Mouse (Mus musculus) lung, adult 2 months (tissue): Measurements from ENCODE around the gene Sptbn4. TPM values are rescaled to one million over a fixed set of nuclear protein-coding genes. Genes with fewer than 3 reads are reported as not detected.

ENCODE experiments used
- DNase-seq: peaks from one replicate; pipeline ENCODE4 v3.0.0; 2022
- H3K4me1 ChIP-seq: fragments of 200-500 bp; 2 replicates; pipeline ENCODE4 v1.6.1; 2011; ENCODE audit warnings: low read length; ENCODE audit not compliant: control insufficient read depth, insufficient read depth
- H3K4me3 ChIP-seq: fragments of 200-500 bp; replicated peaks from 2 replicates; pipeline ENCODE3; 2011; ENCODE audit warnings: low read depth, mild to moderate bottlenecking, control low read depth, low read length; ENCODE audit errors: extremely low read depth
- CTCF ChIP-seq: fragments of 200-500 bp; IDR thresholded peaks from 2 replicates; pipeline ENCODE4 v1.5.1; 2011; ENCODE audit warnings: mild to moderate bottlenecking, low read length, control low read depth; ENCODE audit not compliant: insufficient read depth
- POLR2A ChIP-seq: fragments of 200-500 bp; IDR thresholded peaks from 2 replicates; pipeline ENCODE4 v1.6.1; 2011; ENCODE audit warnings: low read depth, mild to moderate bottlenecking, control low read depth, low read length, borderline replicate concordance; ENCODE audit errors: extremely low read depth
- WGBS: fragments of 180-500 bp; shearing (Covaris S2); methylation state at CpG from one replicate; pipeline ENCODE4 v1.1.7; 2018; 5-methylcytosine and 5-hydroxymethylcytosine counted together
- polyA plus RNA-seq: library from polyadenylated mRNA; depleted of rRNA; stranded (reverse); fragments of >200 nt; gene quantifications from 2 replicates; pipeline ENCODE4 v1.2.3, GENCODE M21; 2012

Sptbn4 gene
- polyA plus RNA-seq, 1 experiment: 0.13 TPM

GRCm38 (mm10) chr7:27454461-27455121 lies 7.1 kb upstream of the Sptbn4 start:
- TF ChIP-seq POLR2A (no peak), CTCF (no peak)
- WGBS: 60% methylated on average over 10 of the region's 10 CpGs
- DNase-seq: no peak
- Histone ChIP-seq H3K4me3 (no peak overlapping the region), H3K4me1 (no peaks in the 10 kb centered on the region)

GRCm38 (mm10) chr7:27452206-27452770 lies 4.8 kb upstream of the Sptbn4 start:
- DNase-seq: no peak
- TF ChIP-seq CTCF: no peak
- TF ChIP-seq POLR2A: no peak
- Histone ChIP-seq H3K4me1 (peaks cover 3% of the 10 kb centered on the region; the same call in 1 of the 2 replicates), H3K4me3 (no peak overlapping the region)
- WGBS: 62% methylated on average over 13 of the region's 13 CpGs

- Histone ChIP-seq H3K4me1 (peaks cover 9% of the 10 kb centered on the region; the same call in 1 of the 2 replicates), H3K4me3 (no peak overlapping the region)
- no peak for DNase-seq
- 85% methylated on average over 2 of the region's 2 CpGs for WGBS
- TF ChIP-seq POLR2A: no peak
- TF ChIP-seq CTCF: no peak
Observed at GRCm38 (mm10) chr7:27451359-27451758, 3.9 kb upstream of the Sptbn4 start.

GRCm38 (mm10) chr7:27449256-27449862 lies 1.9 kb upstream of the Sptbn4 start:
- Histone ChIP-seq H3K4me1 (peaks cover 9% of the 10 kb centered on the region; the same call in 1 of the 2 replicates), H3K4me3 (no peak overlapping the region)
- TF ChIP-seq POLR2A (no peak), CTCF (peak; percentile 59)
- peak; percentile 67 for DNase-seq
- WGBS: 62% methylated on average over 10 of the region's 10 CpGs

GRCm38 (mm10) chr7:27448421-27449206 lies 1.1 kb upstream of the Sptbn4 start:
- DNase-seq: peak; percentile 32
- Histone ChIP-seq H3K4me1 (peaks cover 9% of the 10 kb centered on the region; the same call in 1 of the 2 replicates), H3K4me3 (peak overlapping the region; percentile 88)
- TF ChIP-seq POLR2A (no peak), CTCF (no peak)
- 48% methylated on average over 15 of the region's 15 CpGs for WGBS

- TF ChIP-seq POLR2A (no peak), CTCF (no peak)
- Histone ChIP-seq H3K4me3 (no peak overlapping the region), H3K4me1 (peaks cover 9% of the 10 kb centered on the region; the same call in 1 of the 2 replicates)
- peak; percentile 15 for DNase-seq
- WGBS: 6% methylated on average over 53 of the region's 53 CpGs
Observed at GRCm38 (mm10) chr7:27446521-27447418, 716 bp downstream of the Sptbn4 start.

GRCm38 (mm10) chr7:27446051-27446450 lies 1.4 kb downstream of the Sptbn4 start:
- no peak for TF ChIP-seq POLR2A
- TF ChIP-seq CTCF: no peak
- no peak overlapping the region for H3K4me3 ChIP-seq
- H3K4me1 ChIP-seq: peaks cover 9% of the 10 kb centered on the region; the same call in 1 of the 2 replicates
- WGBS: 18% methylated on average over 18 of the region's 18 CpGs
- no peak for DNase-seq

- WGBS: 74% methylated on average over 4 of the region's 4 CpGs
- Histone ChIP-seq H3K4me3 (no peak overlapping the region), H3K4me1 (no peaks in the 10 kb centered on the region)
- no peak for DNase-seq
- TF ChIP-seq CTCF (no peak), POLR2A (no peak)
Observed at GRCm38 (mm10) chr7:27440014-27440413, 7.5 kb downstream of the Sptbn4 start.
